Mouse (Mus musculus): ENCODE measurements around the gene Dtl. TPM values are rescaled to one million over a fixed set of nuclear protein-coding genes. Genes with fewer than 3 reads are reported as not detected.

Dtl gene
- total RNA-seq, 2 experiments from 2014 or later = 29.1 to 45.3 TPM

- no peak for ATAC-seq (replicated peaks; ENCODE audit: low FRiP score, poor library complexity, severe bottlenecking)
Observed at GRCm38 (mm10) chr1:191583836-191584235, 8.5 kb upstream of the Dtl start.

GRCm38 (mm10) chr1:191581641-191582040 lies 6.3 kb upstream of the Dtl start:
- no peak for ATAC-seq (replicated peaks; ENCODE audit: low FRiP score, poor library complexity, severe bottlenecking)

- ATAC-seq (replicated peaks; ENCODE audit: low FRiP score, poor library complexity, severe bottlenecking) = no peak
Observed at GRCm38 (mm10) chr1:191579524-191579923, 4.2 kb upstream of the Dtl start.

- ATAC-seq (replicated peaks; ENCODE audit: low FRiP score, poor library complexity, severe bottlenecking) = peak; percentile 45
Observed at GRCm38 (mm10) chr1:191574871-191575457, 380 bp downstream of the Dtl start.

GRCm38 (mm10) chr1:191573906-191574639 lies 1.3 kb downstream of the Dtl start:
- ATAC-seq (replicated peaks; ENCODE audit: low FRiP score, poor library complexity, severe bottlenecking) = no peak

- ATAC-seq (replicated peaks; ENCODE audit: low FRiP score, poor library complexity, severe bottlenecking) = no peak
Observed at GRCm38 (mm10) chr1:191570415-191570814, 4.9 kb downstream of the Dtl start.

GRCm38 (mm10) chr1:191569625-191570024 lies 5.7 kb downstream of the Dtl start:
- no peak for ATAC-seq (replicated peaks; ENCODE audit: low FRiP score, poor library complexity, severe bottlenecking)

GRCm38 (mm10) chr1:191567859-191568258 lies 7.5 kb downstream of the Dtl start:
- ATAC-seq (replicated peaks; ENCODE audit: low FRiP score, poor library complexity, severe bottlenecking) = no peak

GRCm38 (mm10) chr1:191562823-191563365 lies 12.4 kb downstream of the Dtl start:
- ATAC-seq (replicated peaks; ENCODE audit: low FRiP score, poor library complexity, severe bottlenecking) = peak; percentile 78

- ATAC-seq (replicated peaks; ENCODE audit: low FRiP score, poor library complexity, severe bottlenecking) = no peak
Observed at GRCm38 (mm10) chr1:191559779-191560178, 15.6 kb downstream of the Dtl start.

- ATAC-seq (replicated peaks; ENCODE audit: low FRiP score, poor library complexity, severe bottlenecking) = no peak
Observed at GRCm38 (mm10) chr1:191557109-191557508, 18.2 kb downstream of the Dtl start.

GRCm38 (mm10) chr1:191550786-191551185 lies 24.6 kb downstream of the Dtl start:
- ATAC-seq (replicated peaks; ENCODE audit: low FRiP score, poor library complexity, severe bottlenecking) = no peak

GRCm38 (mm10) chr1:191543747-191544146 lies 31.6 kb downstream of the Dtl start:
- no peak for ATAC-seq (replicated peaks; ENCODE audit: low FRiP score, poor library complexity, severe bottlenecking)

GRCm38 (mm10) chr1:191541619-191542018 lies 33.7 kb downstream of the Dtl start:
- no peak for ATAC-seq (replicated peaks; ENCODE audit: low FRiP score, poor library complexity, severe bottlenecking)

GRCm38 (mm10) chr1:191541014-191541413 lies 34.3 kb downstream of the Dtl start:
- ATAC-seq (replicated peaks; ENCODE audit: low FRiP score, poor library complexity, severe bottlenecking) = no peak

GRCm38 (mm10) chr1:191540300-191540699 lies 35.0 kb downstream of the Dtl start:
- ATAC-seq (replicated peaks; ENCODE audit: low FRiP score, poor library complexity, severe bottlenecking) = no peak

- no peak for ATAC-seq (replicated peaks; ENCODE audit: low FRiP score, poor library complexity, severe bottlenecking)
Observed at GRCm38 (mm10) chr1:191534896-191535295, 40.4 kb downstream of the Dtl start.

GRCm38 (mm10) chr1:191531023-191531422 lies 44.3 kb downstream of the Dtl start:
- no peak for ATAC-seq (replicated peaks; ENCODE audit: low FRiP score, poor library complexity, severe bottlenecking)

- no peak for ATAC-seq (replicated peaks; ENCODE audit: low FRiP score, poor library complexity, severe bottlenecking)
Observed at GRCm38 (mm10) chr1:191529406-191529805, 45.9 kb downstream of the Dtl start.

GRCm38 (mm10) chr1:191527921-191528612 lies 47.3 kb downstream of the Dtl start:
- ATAC-seq (replicated peaks; ENCODE audit: low FRiP score, poor library complexity, severe bottlenecking) = no peak

GRCm38 (mm10) chr1:191527089-191527488 lies 48.3 kb downstream of the Dtl start:
- ATAC-seq (replicated peaks; ENCODE audit: low FRiP score, poor library complexity, severe bottlenecking) = 0 out of 2 replicates have a peak, but pooled peaks have one; percentile 18
